Mouse (Mus musculus) liver, postnatal 0 days (tissue): ENCODE results near the gene Ak4. TPM values are rescaled to one million over a fixed set of nuclear protein-coding genes. Genes with fewer than 3 reads are reported as not detected.
A peak's percentile ranks its signal among the peaks of the same experiment; 100 is the strongest.

Experiments
- ATAC-seq: fragments of 200-750 bp; cut with Nextera tagmentation; 2 replicates; pipeline ENCODE4 v1.8.0; 2017; ENCODE audit warnings: mild to moderate bottlenecking, moderate library complexity
- DNase-seq: peaks from one replicate; pipeline ENCODE4 v3.0.0-alpha.2; 2016
- H3K27ac ChIP-seq: fragments of 300-500 bp; sonication (generic); 2 replicates; pipeline ENCODE4 v1.5.1; 2014; ENCODE audit warnings: antibody characterized with exemption, moderate library complexity, mild to moderate bottlenecking, low read depth
- H3K27me3 ChIP-seq: fragments of 300-500 bp; sonication (generic); 2 replicates; pipeline ENCODE4 v1.6.1; 2014; ENCODE audit warnings: low read length, control low read depth, mixed read lengths; ENCODE audit not compliant: insufficient read depth
- H3K36me3 ChIP-seq: fragments of 300-500 bp; sonication (generic); replicated peaks from 2 replicates; pipeline ENCODE4 v1.6.1; 2014; ENCODE audit warnings: mild to moderate bottlenecking, control low read depth, low read length, moderate library complexity, mixed read lengths; ENCODE audit not compliant: insufficient read depth
- H3K4me1 ChIP-seq: fragments of 300-500 bp; sonication (generic); 2 replicates; pipeline ENCODE4 v1.6.1; 2014; ENCODE audit warnings: antibody characterized with exemption, mild to moderate bottlenecking, control low read depth; ENCODE audit not compliant: insufficient read depth
- H3K4me2 ChIP-seq: fragments of 300-500 bp; sonication (generic); 2 replicates; pipeline ENCODE4 v1.6.1; 2014; ENCODE audit warnings: low read depth, mild to moderate bottlenecking, low read length, moderate library complexity, mixed read lengths
- H3K4me3 ChIP-seq: fragments of 300-500 bp; sonication (generic); 2 replicates; pipeline ENCODE4 v1.5.1; 2014; ENCODE audit warnings: low read depth, low read length
- H3K9ac ChIP-seq: fragments of 300-500 bp; sonication (generic); replicated peaks from 2 replicates; pipeline ENCODE4 v1.6.1; 2014; ENCODE audit warnings: mild to moderate bottlenecking, moderate library complexity
- H3K9me3 ChIP-seq: fragments of 300-500 bp; sonication (generic); 2 replicates; pipeline ENCODE4 v1.6.1; 2016; ENCODE audit warnings: mild to moderate bottlenecking, control low read depth, low read length, mixed read lengths
- CTCF ChIP-seq: sonication (generic); IDR thresholded peaks from 2 replicates; pipeline ENCODE4 v1.5.1; 2016; ENCODE audit warnings: antibody characterized with exemption, low read depth
- EP300 ChIP-seq: IDR thresholded peaks from 2 replicates; pipeline ENCODE4 v1.6.1; 2016; ENCODE audit warnings: antibody characterized with exemption, low read depth, mild to moderate bottlenecking
- WGBS: fragments of 180-500 bp; shearing (Covaris S2); extraction: QIAGEN DNeasy Blood & Tissue Kit; methylation state at CpG from one replicate; pipeline ENCODE4 v1.1.7; 2014; ENCODE audit not compliant: insufficient replicate concordance; 5-methylcytosine and 5-hydroxymethylcytosine counted together
- polyA plus RNA-seq: library from polyadenylated mRNA; unstranded; fragments of >200 nt; fragmentation: Nextera tagmentation; extraction: Ambion mirVana; gene quantifications from 2 replicates; pipeline ENCODE4 v1.2.1, GENCODE M21; 2015

Gene Ak4
- 27.1 and 31.3 TPM in 2 replicates for polyA plus RNA-seq

- no peaks in the 10 kb centered on the region for H3K9me3 ChIP-seq
- H3K4me2 ChIP-seq: peak within 1 kb of the TSS; percentile 97
- TF ChIP-seq CTCF (peak; percentile 4; the same call in 1 of the 2 replicates), EP300 (no peak)
- no peaks in the 10 kb centered on the region for H3K36me3 ChIP-seq
- H3K4me1 ChIP-seq: no peaks in the 10 kb centered on the region
- DNase-seq (peak; percentile 73), ATAC-seq (peak; percentile 84)
- WGBS: 1% methylated on average over 42 of the region's 74 CpGs
- peak within 1 kb of the TSS; percentile 78 for H3K9ac ChIP-seq
- peak within 1 kb of the TSS; percentile 59 for H3K4me3 ChIP-seq
- H3K27me3 ChIP-seq: peaks cover 11% of the 10 kb centered on the region
- peak within 1 kb of the TSS; percentile 95 for H3K27ac ChIP-seq
Measured at GRCm38 (mm10) chr4:101419151-101419910, at the start of gene Ak4. Gene Ak4, plus strand, starts transcription at chr4:101419277.

GRCm38 (mm10) chr4:101369738-101370275 is 49.3 kb upstream of the Ak4 start:
- peak; percentile 74 for ATAC-seq
- H3K4me1 ChIP-seq: no peaks in the 10 kb centered on the region
- no peaks in the 10 kb centered on the region for H3K27me3 ChIP-seq
- H3K9me3 ChIP-seq: no peaks in the 10 kb centered on the region
- no peak overlapping the region for H3K4me2 ChIP-seq
- TF ChIP-seq CTCF: no peak
- TF ChIP-seq EP300: no peak
- peak; percentile 49 for DNase-seq
- no peak overlapping the region for H3K9ac ChIP-seq
- H3K36me3 ChIP-seq: no peaks in the 10 kb centered on the region
- 63% methylated on average over 4 of the region's 4 CpGs for WGBS
- H3K27ac ChIP-seq: no peak overlapping the region; the same call in 1 of the 2 replicates
- H3K4me3 ChIP-seq: no peak overlapping the region

GRCm38 (mm10) chr4:101372283-101372682 is 46.8 kb upstream of the Ak4 start:
- no peak for DNase-seq
- no peak for ATAC-seq
- 47% methylated on average over 2 of the region's 2 CpGs for WGBS

GRCm38 (mm10) chr4:101372751-101373150 is 46.3 kb upstream of the Ak4 start:
- Histone ChIP-seq H3K27ac (no peak overlapping the region), H3K4me1 (no peaks in the 10 kb centered on the region), H3K9ac (no peak overlapping the region), H3K9me3 (no peaks in the 10 kb centered on the region), H3K27me3 (no peaks in the 10 kb centered on the region), H3K4me3 (no peak overlapping the region), H3K4me2 (no peak overlapping the region), H3K36me3 (no peaks in the 10 kb centered on the region)
- 84% methylated on average over 6 of the region's 6 CpGs for WGBS
- DNase-seq (no peak), ATAC-seq (no peak)
- TF ChIP-seq EP300: no peak
- TF ChIP-seq CTCF: no peak

More at GRCm38 (mm10) chr4:101372283-101372682, 46.8 kb upstream of the Ak4 start:
- H3K27me3 ChIP-seq: no peaks in the 10 kb centered on the region
- no peaks in the 10 kb centered on the region for H3K9me3 ChIP-seq
- H3K4me3 ChIP-seq: no peak overlapping the region
- H3K4me1 ChIP-seq: no peaks in the 10 kb centered on the region
- no peaks in the 10 kb centered on the region for H3K36me3 ChIP-seq
- TF ChIP-seq CTCF (no peak), EP300 (no peak)
- H3K27ac ChIP-seq: no peak overlapping the region
- no peak overlapping the region for H3K9ac ChIP-seq
- H3K4me2 ChIP-seq: no peak overlapping the region

GRCm38 (mm10) chr4:101374104-101374503 is 45.0 kb upstream of the Ak4 start:
- 61% methylated on average over 8 of the region's 8 CpGs for WGBS
- H3K9ac ChIP-seq: no peak overlapping the region

GRCm38 (mm10) chr4:101376835-101377234 is 42.2 kb upstream of the Ak4 start:
- Histone ChIP-seq H3K9ac (no peak overlapping the region), H3K27me3 (no peaks in the 10 kb centered on the region)
- 73% methylated on average over 4 of the region's 4 CpGs for WGBS

More at GRCm38 (mm10) chr4:101374104-101374503, 45.0 kb upstream of the Ak4 start:
- Histone ChIP-seq H3K9me3 (no peaks in the 10 kb centered on the region), H3K27ac (peak overlapping the region; percentile 64), H3K4me3 (no peak overlapping the region), H3K4me1 (no peaks in the 10 kb centered on the region), H3K27me3 (no peaks in the 10 kb centered on the region), H3K36me3 (no peaks in the 10 kb centered on the region), H3K4me2 (no peak overlapping the region)
- DNase-seq (no peak), ATAC-seq (peak; percentile 86)
- TF ChIP-seq EP300 (peak; percentile 65), CTCF (no peak)

More at GRCm38 (mm10) chr4:101376835-101377234, 42.2 kb upstream of the Ak4 start:
- no peak for DNase-seq
- no peak for ATAC-seq
- no peak overlapping the region for H3K4me3 ChIP-seq
- no peaks in the 10 kb centered on the region for H3K4me1 ChIP-seq
- H3K36me3 ChIP-seq: no peaks in the 10 kb centered on the region
- TF ChIP-seq EP300: no peak
- TF ChIP-seq CTCF: no peak
- no peak overlapping the region for H3K4me2 ChIP-seq
- no peaks in the 10 kb centered on the region for H3K9me3 ChIP-seq
- H3K27ac ChIP-seq: no peak overlapping the region
